Mouse (Mus musculus): ENCODE results near the gene Myo18a. TPM values are rescaled to one million over a fixed set of nuclear protein-coding genes. Genes with fewer than 3 reads are reported as not detected.

The Myo18a gene
- total RNA-seq, 2 experiments from 2014 or later, result 331 to 334 TPM

DNA sequence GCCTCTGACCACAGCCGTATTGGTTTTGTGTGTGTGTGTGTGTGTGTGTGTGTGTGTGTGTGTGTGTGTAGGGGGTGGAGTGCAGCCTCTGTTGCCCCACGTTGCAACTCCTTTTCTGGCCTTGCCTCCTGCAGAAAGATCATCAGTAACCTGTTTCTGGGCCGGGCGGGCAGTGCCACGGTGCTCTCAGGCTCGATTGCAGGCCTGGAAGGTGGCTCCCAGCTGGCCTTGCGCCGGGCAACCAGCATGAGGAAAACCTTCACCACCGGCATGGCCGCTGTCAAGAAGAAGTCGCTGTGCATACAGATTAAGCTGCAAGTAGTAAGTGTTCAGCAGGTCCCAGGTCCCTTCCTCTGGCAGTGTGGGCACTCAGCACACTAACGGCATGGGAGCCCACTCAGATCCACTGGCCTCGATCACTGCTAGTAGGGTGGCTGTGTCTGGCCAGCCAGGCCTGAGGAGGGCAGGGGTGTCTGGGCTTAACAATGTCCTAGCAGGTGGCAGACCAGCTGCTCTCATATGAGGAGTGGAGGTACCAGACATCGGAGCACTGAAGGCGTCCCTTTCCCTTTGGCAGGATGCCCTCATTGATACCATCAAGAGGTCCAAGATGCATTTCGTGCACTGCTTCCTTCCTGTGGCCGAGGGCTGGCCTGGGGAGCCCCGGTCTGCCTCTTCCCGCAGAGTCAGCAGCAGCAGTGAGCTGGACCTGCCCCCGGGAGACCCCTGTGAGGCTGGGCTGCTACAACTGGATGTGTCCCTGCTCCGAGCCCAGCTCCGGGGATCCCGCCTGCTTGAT is 66.2 kb downstream of the Myo18a start:
- DNase-seq, result no peak
- intact Hi-C loops (cut with DNase I), result no loop called here

DNA sequence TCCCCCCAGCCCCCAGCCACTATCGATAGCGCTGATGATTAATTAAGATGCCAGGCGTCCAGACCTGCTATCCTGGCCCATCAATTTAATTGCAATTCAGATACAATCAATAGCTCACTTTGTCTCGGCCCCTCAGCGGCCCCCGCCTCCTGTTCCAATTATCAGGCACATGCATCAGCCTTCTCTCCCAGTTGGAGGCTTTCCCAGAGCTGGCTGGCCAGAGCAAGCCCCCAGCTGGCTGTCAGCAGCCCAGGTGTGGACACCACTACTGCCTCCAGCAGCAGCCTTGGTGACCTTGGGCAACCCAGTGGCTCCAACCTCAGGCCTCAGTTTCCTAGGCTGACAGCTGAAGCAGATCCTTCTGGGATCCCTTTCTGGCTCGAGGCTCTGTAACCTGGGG is 67.8 kb downstream of the Myo18a start:
- intact Hi-C loops (cut with DNase I), result no loop called here
- no peak for DNase-seq

DNA sequence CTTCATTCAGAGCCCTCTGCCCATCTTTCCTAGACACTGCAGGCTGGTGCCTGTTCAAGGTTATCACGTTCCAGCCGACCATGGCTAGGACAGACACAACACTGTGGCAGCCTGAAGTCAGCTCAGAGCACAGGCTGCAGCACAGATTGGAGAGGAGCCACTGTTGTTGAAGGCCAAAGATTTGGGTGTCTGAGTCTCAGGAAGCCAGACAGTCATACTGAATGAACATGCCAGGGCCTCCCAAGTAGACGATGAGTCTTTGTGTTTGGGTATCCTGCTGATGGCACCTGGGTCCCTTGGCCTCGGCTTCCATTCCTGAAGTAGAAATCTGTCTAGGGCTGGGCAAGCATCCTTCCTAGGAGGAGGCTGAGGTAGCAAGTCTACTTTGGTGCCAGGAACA is 69.5 kb downstream of the Myo18a start:
- DNase-seq, result no peak
- intact Hi-C loops (cut with DNase I), result no loop called here

DNA sequence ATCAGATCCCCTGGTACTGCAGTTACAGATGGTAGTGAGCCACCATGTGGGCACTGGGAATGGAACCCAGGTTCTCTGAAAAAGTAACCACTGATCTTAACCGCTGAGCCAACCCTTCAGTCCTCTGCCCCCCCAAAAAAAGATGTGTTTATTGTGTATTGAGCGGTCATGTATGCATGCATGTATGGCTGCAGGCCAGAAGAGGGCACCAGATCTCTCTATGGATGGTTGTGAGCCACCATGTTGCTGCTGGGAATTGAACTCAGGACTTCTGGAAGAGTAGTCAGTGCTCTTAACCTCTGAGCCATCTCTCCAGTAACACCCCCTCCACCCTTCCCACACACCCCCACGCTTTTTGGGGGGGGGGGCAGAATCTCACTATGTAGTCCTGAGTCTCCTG is 72.1 kb downstream of the Myo18a start:
- intact Hi-C loops (cut with DNase I), result no loop called here
- DNase-seq, result no peak

- DNase-seq, result no peak
- intact Hi-C loops (cut with DNase I), result no loop called here
These were observed 73.2 kb downstream of the Myo18a start for GRCm38 (mm10) chr11:77836290-77836689.

GRCm38 (mm10) chr11:77836751-77837150 is 73.7 kb downstream of the Myo18a start:
- intact Hi-C loops (cut with DNase I), result no loop called here

DNA sequence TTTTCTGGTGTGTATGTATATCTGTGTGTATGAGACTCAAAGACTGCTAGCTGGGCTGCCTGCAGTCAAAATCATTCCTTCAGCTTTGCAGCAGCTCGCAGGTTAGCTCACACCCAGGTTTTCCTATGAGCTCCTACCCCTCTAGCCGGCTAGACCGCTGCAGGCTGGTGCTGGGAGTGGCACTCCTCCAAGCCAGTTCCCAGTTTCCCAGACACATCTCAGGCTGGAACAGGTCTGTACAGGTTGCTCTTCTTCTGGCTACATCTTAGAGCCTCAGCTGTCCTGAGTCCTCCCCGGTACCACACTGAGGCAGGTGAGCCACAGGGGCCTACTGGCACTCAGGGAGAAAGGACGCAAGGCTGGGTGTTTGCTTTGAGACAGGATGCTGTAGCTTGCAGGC is 74.8 kb downstream of the Myo18a start:
- intact Hi-C loops (cut with DNase I), result no loop called here
- no peak for DNase-seq

More at GRCm38 (mm10) chr11:77836751-77837150, 73.7 kb downstream of the Myo18a start:
- no peak for DNase-seq

GRCm38 (mm10) chr11:77840523-77841245 is 77.6 kb downstream of the Myo18a start:
- intact Hi-C loops (cut with DNase I), result no loop called here
- no peak for DNase-seq

DNA sequence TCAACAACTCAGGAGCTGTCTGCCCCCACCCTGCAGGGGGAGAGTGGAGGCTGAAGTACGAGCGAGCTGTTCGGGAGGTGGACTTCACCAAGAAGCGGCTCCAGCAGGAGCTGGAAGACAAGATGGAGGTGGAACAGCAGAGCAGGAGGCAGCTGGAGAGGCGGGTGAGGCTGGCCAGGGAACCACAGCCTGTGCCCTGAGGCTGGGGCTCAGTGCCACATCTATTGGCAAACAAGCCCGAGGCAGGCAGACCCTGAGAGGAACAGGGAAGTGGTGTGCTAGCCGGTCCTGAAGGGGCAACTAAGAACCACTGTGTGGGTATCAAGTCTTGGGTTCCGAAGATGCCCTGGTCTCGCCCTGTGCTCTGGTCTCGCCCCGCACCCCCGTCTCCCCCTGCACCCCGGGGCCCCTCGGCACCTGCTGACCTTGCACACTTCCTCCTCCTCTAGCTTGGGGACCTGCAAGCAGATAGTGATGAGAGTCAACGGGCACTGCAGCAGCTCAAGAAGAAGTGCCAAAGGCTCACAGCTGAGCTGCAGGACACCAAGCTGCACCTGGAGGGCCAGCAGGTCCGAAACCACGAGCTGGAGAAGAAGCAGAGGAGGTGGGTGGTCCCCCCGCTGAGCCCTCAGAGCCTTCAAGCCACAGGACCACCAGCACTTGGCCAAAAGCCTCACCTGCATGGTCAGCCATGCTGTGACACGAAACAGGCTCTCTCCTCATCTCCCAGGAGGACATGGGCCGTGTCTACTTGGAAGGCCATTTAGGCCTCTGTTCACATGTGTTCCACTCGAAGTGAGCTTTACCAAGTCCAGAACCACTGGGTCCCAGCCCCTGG is 80.2 kb downstream of the Myo18a start:
- intact Hi-C loops (cut with DNase I), result no loop called here
- no peak for DNase-seq

DNA sequence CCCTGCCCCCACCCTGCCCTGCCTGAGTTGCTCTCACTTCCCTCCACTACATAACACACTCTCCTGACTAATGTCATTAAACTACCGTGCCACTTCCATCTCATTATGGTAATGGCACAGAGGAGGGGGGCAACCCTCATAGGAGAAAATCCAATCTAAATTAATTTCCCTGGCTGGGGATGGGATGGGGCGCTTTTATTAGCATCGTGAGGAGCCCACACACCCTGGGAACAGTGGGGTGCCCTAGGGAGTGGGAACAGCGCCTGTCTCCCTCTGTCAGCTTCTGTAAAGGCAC is 80.8 kb downstream of the Myo18a start:
- DNase-seq, result no peak
- intact Hi-C loops (cut with DNase I), result no loop called here

GRCm38 (mm10) chr11:77847599-77848128 is 84.6 kb downstream of the Myo18a start:
- DNase-seq, result no peak
- intact Hi-C loops (cut with DNase I), result loop anchor here (5.0 kb wide), 1 partner anchor 120 kb away; no protein-coding TSS in a partner anchor

DNA sequence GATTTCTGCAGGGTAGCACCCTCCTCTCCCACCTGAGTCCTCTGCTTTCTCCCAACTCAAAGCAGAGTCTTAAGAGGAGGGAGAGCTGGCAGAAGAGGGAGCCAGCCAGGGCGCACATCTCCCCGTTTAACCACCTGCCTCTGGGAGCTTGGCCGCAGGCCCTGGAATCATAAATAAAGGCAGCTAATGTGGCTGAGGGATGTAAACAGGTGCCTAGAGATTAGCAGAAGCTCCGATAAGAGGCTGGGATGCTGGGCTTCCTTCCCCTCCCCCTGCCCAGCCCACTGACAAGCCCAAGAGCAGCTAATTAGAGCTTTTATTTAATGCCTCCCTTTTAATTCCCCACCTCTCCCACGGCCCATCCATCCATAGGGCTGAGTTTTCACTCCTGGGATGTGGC is 85.1 kb downstream of the Myo18a start:
- intact Hi-C loops (cut with DNase I), result loop anchor here (5.0 kb wide), 1 partner anchor 119 kb away; no protein-coding TSS in a partner anchor
- DNase-seq, result no peak

GRCm38 (mm10) chr11:77849151-77849550 is 86.1 kb downstream of the Myo18a start:
- intact Hi-C loops (cut with DNase I), result loop anchor here (5.0 kb wide), 1 partner anchor 118 kb away; no protein-coding TSS in a partner anchor

GRCm38 (mm10) chr11:77850401-77851244 is 87.6 kb downstream of the Myo18a start:
- DNase-seq, result no peak
- intact Hi-C loops (cut with DNase I), result no loop called here

More at GRCm38 (mm10) chr11:77849151-77849550, 86.1 kb downstream of the Myo18a start:
- no peak for DNase-seq

GRCm38 (mm10) chr11:77851483-77852010 is 88.5 kb downstream of the Myo18a start:
- intact Hi-C loops (cut with DNase I), result no loop called here

GRCm38 (mm10) chr11:77852195-77852594 is 89.1 kb downstream of the Myo18a start:
- intact Hi-C loops (cut with DNase I), result no loop called here
- no peak for DNase-seq

More at GRCm38 (mm10) chr11:77851483-77852010, 88.5 kb downstream of the Myo18a start:
- no peak for DNase-seq

GRCm38 (mm10) chr11:77852941-77853668 is 90.1 kb downstream of the Myo18a start:
- intact Hi-C loops (cut with DNase I), result no loop called here
- no peak for DNase-seq

DNA sequence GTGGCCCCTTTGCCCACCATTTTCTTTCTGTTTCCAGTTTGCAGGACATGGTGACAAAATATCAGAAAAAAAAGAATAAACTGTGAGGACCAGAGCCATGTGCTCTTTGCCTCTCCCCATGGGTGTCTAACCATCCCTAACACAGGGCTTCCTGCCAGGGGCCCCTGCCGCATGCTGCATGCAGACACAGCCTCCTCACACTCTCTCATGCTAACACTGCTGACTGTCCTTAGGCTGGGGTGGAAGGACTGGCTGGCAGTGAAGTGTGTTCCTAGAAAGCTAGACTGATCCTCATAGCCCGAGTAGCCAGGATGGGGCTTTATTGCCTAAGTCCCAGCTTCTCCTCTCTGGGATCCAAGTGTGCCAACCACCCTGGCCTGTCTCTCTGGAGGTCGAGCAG is 91.6 kb downstream of the Myo18a start:
- intact Hi-C loops (cut with DNase I), result no loop called here

GRCm38 (mm10) chr11:77855396-77855795 is 92.3 kb downstream of the Myo18a start:
- DNase-seq, result no peak
- intact Hi-C loops (cut with DNase I), result no loop called here

More for the DNA sequence above, 91.6 kb downstream of the Myo18a start:
- no peak for DNase-seq

All from gastrocnemius, postnatal 36 days (tissue).